Mouse (Mus musculus) neural tube, postnatal 0 days (tissue): ENCODE measurements around the gene Ldlr. TPM values are rescaled to one million over a fixed set of nuclear protein-coding genes. Genes with fewer than 3 reads are reported as not detected.

Source experiments
- polyA plus RNA-seq: library from polyadenylated mRNA; unstranded; fragments of >200 nt; fragmentation: Nextera tagmentation; extraction: Ambion mirVana; gene quantifications from 2 replicates; pipeline ENCODE4 v1.2.1, GENCODE M21; 2015

Gene Ldlr
- 13.2 and 13.5 TPM in 2 replicates for polyA plus RNA-seq

GRCm38 (mm10) chr9:21723377-21724146 is at the start of gene Ldlr:
Gene Ldlr (plus strand): TSS chr9:21723483.

GRCm38 (mm10) chr9:21760155-21761088 is 37.1 kb downstream of the Ldlr start, which contains the start of gene Spc24:
Gene Spc24 (minus strand): TSS chr9:21760303.

GRCm38 (mm10) chr9:21798345-21799009 is 75.2 kb downstream of the Ldlr start, which contains the start of gene Kank2:
Gene Kank2 (minus strand): TSS chr9:21798744.

Other genes starting within 250 kb of the Ldlr start
- 59.8 and 64.4 TPM in 2 replicates for gene Tmed1, start 213.2 kb upstream of the Ldlr start, polyA plus RNA-seq
- gene AB124611, start 197.3 kb upstream of the Ldlr start, polyA plus RNA-seq: 1.2 and 1.6 TPM in 2 replicates
- 24.3 and 30.1 TPM in 2 replicates for gene Carm1, start 176.6 kb upstream of the Ldlr start, polyA plus RNA-seq
- 48.5 and 49.7 TPM in 2 replicates for gene Timm29, start 130.8 kb upstream of the Ldlr start, polyA plus RNA-seq
- 18.7 and 21.2 TPM in 2 replicates for gene Yipf2, start 130.7 kb upstream of the Ldlr start, polyA plus RNA-seq
- gene Smarca4, start 107.3 kb upstream of the Ldlr start, polyA plus RNA-seq: 62.2 and 75.6 TPM in 2 replicates
- 11.5 and 14.8 TPM in 2 replicates for gene Spc24, start 36.8 kb downstream of the Ldlr start, polyA plus RNA-seq
- 3.9 and 4.1 TPM in 2 replicates for gene Kank2, start 75.3 kb downstream of the Ldlr start, polyA plus RNA-seq
- gene Angptl8, start 112.0 kb downstream of the Ldlr start, polyA plus RNA-seq: 0.83 and 0.90 TPM in 2 replicates
- gene Dock6, start 129.2 kb downstream of the Ldlr start, polyA plus RNA-seq: 13.8 and 14.4 TPM in 2 replicates
- 20.0 and 20.9 TPM in 2 replicates for gene Rab3d, start 194.7 kb downstream of the Ldlr start, polyA plus RNA-seq
- gene Ccdc159, start 204.0 kb downstream of the Ldlr start, polyA plus RNA-seq: 4.5 and 6.7 TPM in 2 replicates
- 65.2 and 67.6 TPM in 2 replicates for gene Tmem205, start 204.1 kb downstream of the Ldlr start, polyA plus RNA-seq
- gene Plppr2, start 213.6 kb downstream of the Ldlr start, polyA plus RNA-seq: 103 and 112 TPM in 2 replicates
- 7.8 and 8.5 TPM in 2 replicates for gene Swsap1, start 232.3 kb downstream of the Ldlr start, polyA plus RNA-seq
- gene Epor, start 240.0 kb downstream of the Ldlr start, polyA plus RNA-seq: 1.4 and 1.6 TPM in 2 replicates